Mouse (Mus musculus): ENCODE data around the gene Ipo9. TPM values are rescaled to one million over a fixed set of nuclear protein-coding genes. Genes with fewer than 3 reads are reported as not detected.

Gene Ipo9
- polyA plus RNA-seq, 1 experiment from 2014 or later, result 154 TPM

GRCm38 (mm10) chr1:135422772-135423171 is 7.5 kb downstream of the Ipo9 start:
- H3K4me1 ChIP-seq (ENCODE audit: control insufficient read depth, insufficient read depth, low read length), result peaks cover 4% of the 10 kb centered on the region; the same call in 1 of the 2 replicates
- H3K27ac ChIP-seq (ENCODE audit: low read length), result no peak overlapping the region
- no peak overlapping the region for H3K4me2 ChIP-seq (replicated peaks; ENCODE audit: low read depth, low read length)
- no peaks in the 10 kb centered on the region for H3K27me3 ChIP-seq (ENCODE audit: control insufficient read depth, insufficient read depth, low read length)
- H3K9me3 ChIP-seq (ENCODE audit: control insufficient read depth, low read depth, low read length), result no peaks in the 10 kb centered on the region
- H3K4me3 ChIP-seq (ENCODE audit: low read depth, low read length), result no peak overlapping the region
- no peak overlapping the region for H3K9ac ChIP-seq (replicated peaks; ENCODE audit: low read depth, low read length)
- no peak for ATAC-seq (ENCODE audit: insufficient number of reproducible peaks, insufficient read depth, low FRiP score, low read depth)
- WGBS, result 93% methylated on average over 6 of the region's 6 CpGs
- H3K36me3 ChIP-seq (ENCODE audit: control insufficient read depth, insufficient read depth, low read length), result peaks cover 56% of the 10 kb centered on the region

GRCm38 (mm10) chr1:135413996-135414395 is 16.3 kb downstream of the Ipo9 start:
- no peak for ATAC-seq (ENCODE audit: insufficient number of reproducible peaks, insufficient read depth, low FRiP score, low read depth)
- H3K36me3 ChIP-seq (ENCODE audit: control insufficient read depth, insufficient read depth, low read length), result peaks cover 85% of the 10 kb centered on the region
- H3K27me3 ChIP-seq (ENCODE audit: control insufficient read depth, insufficient read depth, low read length), result no peaks in the 10 kb centered on the region
- H3K4me1 ChIP-seq (ENCODE audit: control insufficient read depth, insufficient read depth, low read length), result no peaks in the 10 kb centered on the region
- no peak overlapping the region for H3K27ac ChIP-seq (ENCODE audit: low read length)
- no peak overlapping the region for H3K4me3 ChIP-seq (ENCODE audit: low read depth, low read length)
- no peaks in the 10 kb centered on the region for H3K9me3 ChIP-seq (ENCODE audit: control insufficient read depth, low read depth, low read length)
- H3K4me2 ChIP-seq (replicated peaks; ENCODE audit: low read depth, low read length), result no peak overlapping the region
- no peak overlapping the region for H3K9ac ChIP-seq (replicated peaks; ENCODE audit: low read depth, low read length)

GRCm38 (mm10) chr1:135412130-135412529 is 18.2 kb downstream of the Ipo9 start:
- Histone ChIP-seq H3K9me3 (ENCODE audit: control insufficient read depth, low read depth, low read length) (no peaks in the 10 kb centered on the region), H3K4me1 (ENCODE audit: control insufficient read depth, insufficient read depth, low read length) (no peaks in the 10 kb centered on the region), H3K36me3 (ENCODE audit: control insufficient read depth, insufficient read depth, low read length) (peaks cover 83% of the 10 kb centered on the region), H3K9ac (replicated peaks; ENCODE audit: low read depth, low read length) (no peak overlapping the region), H3K27ac (ENCODE audit: low read length) (no peak overlapping the region), H3K27me3 (ENCODE audit: control insufficient read depth, insufficient read depth, low read length) (no peaks in the 10 kb centered on the region), H3K4me3 (ENCODE audit: low read depth, low read length) (no peak overlapping the region), H3K4me2 (replicated peaks; ENCODE audit: low read depth, low read length) (no peak overlapping the region)
- no peak for ATAC-seq (ENCODE audit: insufficient number of reproducible peaks, insufficient read depth, low FRiP score, low read depth)
- 90% methylated on average over 4 of the region's 4 CpGs for WGBS

- Histone ChIP-seq H3K4me1 (ENCODE audit: control insufficient read depth, insufficient read depth, low read length) (no peaks in the 10 kb centered on the region), H3K4me2 (replicated peaks; ENCODE audit: low read depth, low read length) (no peak overlapping the region), H3K4me3 (ENCODE audit: low read depth, low read length) (no peak overlapping the region), H3K27me3 (ENCODE audit: control insufficient read depth, insufficient read depth, low read length) (no peaks in the 10 kb centered on the region), H3K9ac (replicated peaks; ENCODE audit: low read depth, low read length) (no peak overlapping the region), H3K27ac (ENCODE audit: low read length) (no peak overlapping the region), H3K36me3 (ENCODE audit: control insufficient read depth, insufficient read depth, low read length) (peaks cover 81% of the 10 kb centered on the region), H3K9me3 (ENCODE audit: control insufficient read depth, low read depth, low read length) (no peaks in the 10 kb centered on the region)
- 65% methylated on average over 2 of the region's 2 CpGs for WGBS
- ATAC-seq (ENCODE audit: insufficient number of reproducible peaks, insufficient read depth, low FRiP score, low read depth), result no peak
These were observed 19.3 kb downstream of the Ipo9 start for GRCm38 (mm10) chr1:135410967-135411366.

- no peak overlapping the region for H3K4me2 ChIP-seq (replicated peaks; ENCODE audit: low read depth, low read length)
- no peak overlapping the region for H3K4me3 ChIP-seq (ENCODE audit: low read depth, low read length)
- H3K36me3 ChIP-seq (ENCODE audit: control insufficient read depth, insufficient read depth, low read length), result peaks cover 87% of the 10 kb centered on the region
- H3K4me1 ChIP-seq (ENCODE audit: control insufficient read depth, insufficient read depth, low read length), result no peaks in the 10 kb centered on the region
- WGBS, result 98% methylated on average over 4 of the region's 4 CpGs
- no peaks in the 10 kb centered on the region for H3K27me3 ChIP-seq (ENCODE audit: control insufficient read depth, insufficient read depth, low read length)
- no peak overlapping the region for H3K27ac ChIP-seq (ENCODE audit: low read length)
- no peak for ATAC-seq (ENCODE audit: insufficient number of reproducible peaks, insufficient read depth, low FRiP score, low read depth)
- H3K9ac ChIP-seq (replicated peaks; ENCODE audit: low read depth, low read length), result no peak overlapping the region
- no peaks in the 10 kb centered on the region for H3K9me3 ChIP-seq (ENCODE audit: control insufficient read depth, low read depth, low read length)
These were observed 21.3 kb downstream of the Ipo9 start for GRCm38 (mm10) chr1:135408973-135409372.

GRCm38 (mm10) chr1:135405356-135405755 is 24.9 kb downstream of the Ipo9 start:
- Histone ChIP-seq H3K27me3 (ENCODE audit: control insufficient read depth, insufficient read depth, low read length) (no peaks in the 10 kb centered on the region), H3K9ac (replicated peaks; ENCODE audit: low read depth, low read length) (no peak overlapping the region), H3K36me3 (ENCODE audit: control insufficient read depth, insufficient read depth, low read length) (peaks cover 92% of the 10 kb centered on the region), H3K9me3 (ENCODE audit: control insufficient read depth, low read depth, low read length) (no peaks in the 10 kb centered on the region), H3K4me1 (ENCODE audit: control insufficient read depth, insufficient read depth, low read length) (no peaks in the 10 kb centered on the region), H3K27ac (ENCODE audit: low read length) (no peak overlapping the region), H3K4me2 (replicated peaks; ENCODE audit: low read depth, low read length) (no peak overlapping the region), H3K4me3 (ENCODE audit: low read depth, low read length) (no peak overlapping the region)
- no peak for ATAC-seq (ENCODE audit: insufficient number of reproducible peaks, insufficient read depth, low FRiP score, low read depth)
- 85% methylated on average over 7 of the region's 7 CpGs for WGBS

- no peak overlapping the region for H3K4me2 ChIP-seq (replicated peaks; ENCODE audit: low read depth, low read length)
- H3K27me3 ChIP-seq (ENCODE audit: control insufficient read depth, insufficient read depth, low read length), result no peaks in the 10 kb centered on the region
- no peaks in the 10 kb centered on the region for H3K4me1 ChIP-seq (ENCODE audit: control insufficient read depth, insufficient read depth, low read length)
- no peak overlapping the region for H3K4me3 ChIP-seq (ENCODE audit: low read depth, low read length)
- peaks cover 80% of the 10 kb centered on the region for H3K36me3 ChIP-seq (ENCODE audit: control insufficient read depth, insufficient read depth, low read length)
- no peak for ATAC-seq (ENCODE audit: insufficient number of reproducible peaks, insufficient read depth, low FRiP score, low read depth)
- H3K9ac ChIP-seq (replicated peaks; ENCODE audit: low read depth, low read length), result no peak overlapping the region
- 88% methylated on average over 3 of the region's 3 CpGs for WGBS
- no peak overlapping the region for H3K27ac ChIP-seq (ENCODE audit: low read length)
- no peaks in the 10 kb centered on the region for H3K9me3 ChIP-seq (ENCODE audit: control insufficient read depth, low read depth, low read length)
These were observed 28.7 kb downstream of the Ipo9 start for GRCm38 (mm10) chr1:135401452-135402110.

- WGBS, result 94% methylated on average over 5 of the region's 5 CpGs
- no peak for ATAC-seq (ENCODE audit: insufficient number of reproducible peaks, insufficient read depth, low FRiP score, low read depth)
- Histone ChIP-seq H3K9ac (replicated peaks; ENCODE audit: low read depth, low read length) (no peak overlapping the region), H3K9me3 (ENCODE audit: control insufficient read depth, low read depth, low read length) (no peaks in the 10 kb centered on the region), H3K4me2 (replicated peaks; ENCODE audit: low read depth, low read length) (no peak overlapping the region), H3K27me3 (ENCODE audit: control insufficient read depth, insufficient read depth, low read length) (no peaks in the 10 kb centered on the region), H3K27ac (ENCODE audit: low read length) (no peak overlapping the region), H3K4me1 (ENCODE audit: control insufficient read depth, insufficient read depth, low read length) (no peaks in the 10 kb centered on the region), H3K4me3 (ENCODE audit: low read depth, low read length) (no peak overlapping the region), H3K36me3 (ENCODE audit: control insufficient read depth, insufficient read depth, low read length) (peaks cover 76% of the 10 kb centered on the region)
These were observed 30.8 kb downstream of the Ipo9 start for GRCm38 (mm10) chr1:135399466-135399865.

- WGBS, result 90% methylated on average over 9 of the region's 9 CpGs
These were observed 45.1 kb downstream of the Ipo9 start for GRCm38 (mm10) chr1:135385161-135385560.

More at GRCm38 (mm10) chr1:135385161-135385560, 45.1 kb downstream of the Ipo9 start:
- no peak overlapping the region for H3K27ac ChIP-seq (ENCODE audit: low read length)
- H3K36me3 ChIP-seq (ENCODE audit: control insufficient read depth, insufficient read depth, low read length), result peaks cover 70% of the 10 kb centered on the region
- H3K9me3 ChIP-seq (ENCODE audit: control insufficient read depth, low read depth, low read length), result no peaks in the 10 kb centered on the region
- no peak overlapping the region for H3K9ac ChIP-seq (replicated peaks; ENCODE audit: low read depth, low read length)
- H3K27me3 ChIP-seq (ENCODE audit: control insufficient read depth, insufficient read depth, low read length), result no peaks in the 10 kb centered on the region
- no peak overlapping the region for H3K4me3 ChIP-seq (ENCODE audit: low read depth, low read length)
- no peaks in the 10 kb centered on the region for H3K4me1 ChIP-seq (ENCODE audit: control insufficient read depth, insufficient read depth, low read length)
- ATAC-seq (ENCODE audit: insufficient number of reproducible peaks, insufficient read depth, low FRiP score, low read depth), result no peak
- H3K4me2 ChIP-seq (replicated peaks; ENCODE audit: low read depth, low read length), result no peak overlapping the region

All from stomach, embryonic 14.5 days (tissue).